Mouse (Mus musculus): Measurements from ENCODE around the gene Pde7b. TPM values are rescaled to one million over a fixed set of nuclear protein-coding genes. Genes with fewer than 3 reads are reported as not detected.
A peak's percentile ranks its signal among the peaks of the same experiment; 100 is the strongest.

Pde7b gene
- total RNA-seq, 2 experiments from 2014 or later: 3.8 to 5.2 TPM

DNA sequence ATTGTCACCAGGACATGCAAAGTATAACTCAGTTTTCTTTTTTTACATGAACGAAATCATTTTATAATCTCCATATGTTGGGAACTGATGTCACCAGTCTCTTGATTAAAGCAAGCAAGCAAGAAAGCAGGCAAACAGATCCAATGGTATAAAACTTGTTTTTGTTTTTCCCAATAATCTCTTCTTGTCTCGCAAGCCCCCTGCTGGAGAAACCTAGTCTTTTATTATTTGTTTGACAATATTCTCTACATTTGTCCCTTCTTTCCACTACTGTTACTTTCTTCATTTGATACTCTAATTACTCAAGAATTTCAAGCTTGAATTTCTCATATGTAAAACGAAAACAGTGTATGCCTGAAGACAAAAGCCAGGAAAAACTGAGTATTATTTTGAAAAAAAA lies 220.1 kb downstream of the Pde7b start:
- no peak for ATAC-seq (ENCODE audit: poor library complexity, severe bottlenecking)

DNA sequence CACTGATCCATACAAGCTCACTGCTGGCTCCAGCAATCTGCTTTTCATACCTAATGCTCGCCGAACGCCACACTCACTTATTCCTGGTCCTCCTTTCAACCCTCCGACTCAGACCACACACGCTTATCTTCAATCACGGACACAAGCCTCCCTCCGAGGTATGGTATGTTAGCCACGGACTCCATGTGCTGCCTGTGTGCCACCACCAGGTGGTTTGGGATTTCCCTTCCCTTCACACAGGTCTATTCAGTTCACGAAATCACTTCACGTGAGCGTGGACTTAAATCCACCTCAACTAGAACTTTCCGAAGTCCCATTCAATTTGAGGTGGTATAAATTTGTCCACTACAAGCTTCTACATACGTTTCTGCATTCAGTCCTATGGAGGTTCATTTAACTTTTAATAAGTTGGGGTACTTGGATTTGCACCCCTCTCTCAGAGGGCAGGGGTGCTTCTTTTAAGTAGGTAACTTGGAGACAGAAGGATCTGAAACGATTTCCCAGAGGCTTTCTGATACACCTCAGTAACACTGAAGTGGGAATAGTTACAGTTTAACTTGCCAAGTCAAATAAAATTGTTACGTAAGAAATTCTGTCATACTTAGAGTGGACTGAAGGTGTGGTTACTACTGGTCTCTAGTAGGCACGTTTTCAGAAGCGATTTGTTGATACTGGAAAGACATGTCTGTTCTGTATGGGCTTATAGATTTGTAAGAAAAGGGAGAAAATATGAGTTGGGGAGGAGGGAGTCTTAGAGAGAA lies 221.4 kb downstream of the Pde7b start:
- no peak for ATAC-seq (ENCODE audit: poor library complexity, severe bottlenecking)

DNA sequence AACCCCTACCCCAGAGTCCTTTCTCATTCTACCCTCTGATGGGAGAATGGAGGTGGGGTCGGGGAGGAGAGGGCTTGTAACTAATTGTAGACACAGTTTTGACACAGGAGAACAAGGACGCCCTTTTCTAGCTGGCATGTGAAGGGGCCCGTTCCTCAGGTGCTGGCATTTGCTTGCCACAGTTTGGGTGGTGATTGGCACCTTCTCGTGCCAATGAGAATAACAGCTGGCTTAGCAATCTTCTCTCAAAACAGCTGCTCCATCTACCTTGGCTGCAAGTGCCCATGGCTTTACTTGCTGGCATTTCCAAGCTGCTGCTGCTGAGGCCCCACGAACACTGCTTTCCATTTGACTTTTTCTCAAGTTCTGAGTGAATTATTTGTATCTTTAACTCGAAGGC lies 223.7 kb downstream of the Pde7b start:
- ATAC-seq (ENCODE audit: poor library complexity, severe bottlenecking): no peak

- peak; percentile 27; the same call in 1 of the 2 replicates for ATAC-seq (ENCODE audit: poor library complexity, severe bottlenecking)
Measured at GRCm38 (mm10) chr10:20495051-20495450, 229.8 kb downstream of the Pde7b start.

DNA sequence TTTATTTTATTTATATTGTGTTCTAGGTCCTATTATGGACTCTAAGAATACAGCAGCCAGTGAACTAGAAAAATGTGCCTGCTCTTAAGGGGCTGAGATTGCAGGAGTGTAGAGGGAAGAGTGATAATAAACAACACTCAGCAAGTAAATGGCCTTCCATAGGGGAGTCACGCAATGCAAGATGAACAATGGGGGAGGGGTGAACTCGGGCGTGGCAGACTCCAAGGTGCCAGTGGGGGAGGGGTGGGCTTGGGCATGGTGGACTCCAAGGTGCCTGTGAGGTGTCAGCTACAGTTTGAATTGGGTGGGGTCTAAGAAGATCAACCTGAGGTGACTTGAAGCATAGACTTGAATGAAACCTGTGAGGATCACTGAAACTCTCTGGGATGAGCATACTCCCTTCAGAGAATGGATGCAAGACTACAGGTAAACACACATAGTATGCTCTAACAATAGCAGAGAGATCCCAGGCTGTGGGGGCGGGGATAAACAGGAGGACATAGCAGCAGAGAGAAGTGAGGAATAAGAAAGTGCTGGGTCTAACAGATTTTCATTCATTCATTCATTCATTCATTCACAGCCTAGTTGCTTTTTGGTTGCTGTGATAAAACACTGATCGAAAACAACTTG lies 230.9 kb downstream of the Pde7b start:
- ATAC-seq (ENCODE audit: poor library complexity, severe bottlenecking): no peak

GRCm38 (mm10) chr10:20492216-20492964 lies 232.5 kb downstream of the Pde7b start:
- ATAC-seq (ENCODE audit: poor library complexity, severe bottlenecking): no peak

DNA sequence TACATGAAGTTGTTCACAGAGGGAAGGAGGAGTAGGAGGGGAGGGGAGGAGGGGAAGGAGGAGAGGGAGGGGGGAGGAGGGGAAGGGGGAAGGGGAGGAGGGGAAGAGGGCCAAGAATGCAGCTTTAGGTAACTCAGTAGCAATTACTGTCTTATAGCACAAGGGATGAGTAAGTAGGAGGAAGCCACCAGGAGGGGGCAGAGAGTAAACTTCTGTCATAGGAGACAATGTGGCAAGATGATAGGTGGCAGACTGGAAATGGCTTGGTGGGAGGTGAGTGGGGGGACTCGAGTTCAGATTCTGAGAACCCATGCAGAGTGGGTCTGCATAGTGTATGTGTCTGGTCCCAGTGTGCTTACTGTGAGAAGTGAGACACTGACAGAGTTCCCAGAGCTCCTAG lies 234.1 kb downstream of the Pde7b start:
- no peak for ATAC-seq (ENCODE audit: poor library complexity, severe bottlenecking)

DNA sequence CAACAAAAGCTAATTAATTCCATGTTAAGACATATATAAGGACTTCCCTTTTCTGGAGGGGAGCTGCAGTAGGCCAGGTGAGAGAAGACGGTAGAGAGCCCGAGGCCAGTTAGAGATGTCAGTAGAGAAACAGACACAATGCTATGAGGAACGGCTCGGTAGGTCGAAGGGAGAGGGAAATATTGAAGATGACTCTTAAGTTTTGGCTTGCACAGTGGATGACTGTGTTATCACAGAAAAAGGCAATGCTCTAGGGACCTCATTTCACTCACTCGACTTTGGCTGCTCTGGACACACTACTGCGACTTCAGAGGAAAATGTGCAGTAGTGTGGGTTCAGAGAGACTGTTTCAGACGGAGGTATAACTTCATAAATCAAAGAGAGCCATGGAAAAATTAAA lies 234.6 kb downstream of the Pde7b start:
- 0 out of 2 replicates have a peak, but pooled peaks have one; percentile 15 for ATAC-seq (ENCODE audit: poor library complexity, severe bottlenecking)

DNA sequence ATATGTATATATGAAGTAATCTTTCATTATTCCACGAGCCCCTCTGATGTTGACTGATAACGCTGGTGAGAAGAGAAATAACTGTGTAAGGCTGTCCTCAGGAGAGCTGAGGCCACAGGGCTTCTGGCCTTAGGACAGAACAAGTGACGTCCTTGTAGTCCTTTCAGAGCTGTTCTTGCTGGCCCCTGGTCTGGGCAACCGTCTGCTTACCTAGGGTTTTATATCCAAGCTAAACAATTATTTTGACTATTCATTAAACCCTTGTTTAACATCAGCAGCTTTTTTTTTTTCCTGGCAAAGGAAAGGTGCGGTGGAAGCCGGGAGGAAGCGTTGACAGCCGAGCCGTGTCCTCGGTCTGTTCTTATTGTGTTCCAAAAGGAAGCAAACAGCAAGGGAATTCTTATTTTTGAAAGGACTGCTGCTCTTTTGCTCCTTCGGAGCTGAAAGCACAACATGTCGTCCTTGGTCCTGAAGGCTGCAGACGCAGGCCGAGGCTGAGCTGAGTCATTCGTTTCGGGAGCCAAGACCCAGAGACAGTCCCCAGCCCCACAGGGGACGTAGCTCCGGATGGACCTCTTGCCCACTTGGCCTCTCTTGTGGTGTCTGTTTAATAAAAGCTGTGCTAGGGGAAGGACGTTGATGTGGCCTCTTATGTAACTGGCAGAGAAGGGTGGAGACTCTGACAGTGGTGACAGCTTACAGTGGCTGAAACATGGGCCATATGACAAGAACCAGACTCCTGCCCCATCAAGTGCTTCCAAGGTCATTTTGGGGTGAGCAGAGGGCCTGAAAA lies 238.2 kb downstream of the Pde7b start:
- ATAC-seq (ENCODE audit: poor library complexity, severe bottlenecking): no peak

DNA sequence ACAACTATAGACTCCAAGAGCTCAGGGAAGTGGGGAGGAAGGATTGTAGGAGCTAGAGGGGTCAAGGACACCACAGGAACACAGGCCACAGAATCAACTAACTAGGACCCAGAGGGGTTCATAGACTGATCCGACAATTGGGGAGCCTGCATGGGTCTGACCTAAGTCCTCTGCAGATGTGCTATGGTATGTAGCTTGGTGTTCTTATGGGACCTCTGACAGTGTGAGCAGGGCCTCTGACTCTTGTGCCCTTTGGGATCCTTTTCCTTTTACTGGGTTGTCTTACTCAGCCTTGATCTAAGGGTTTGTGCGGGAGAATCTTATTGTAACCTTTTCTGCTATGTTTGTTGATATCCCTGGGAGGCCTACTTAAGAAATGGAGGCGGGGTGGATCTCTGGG lies 239.1 kb downstream of the Pde7b start:
- no peak for ATAC-seq (ENCODE audit: poor library complexity, severe bottlenecking)

GRCm38 (mm10) chr10:20479481-20479880 lies 245.4 kb downstream of the Pde7b start:
- ATAC-seq (ENCODE audit: poor library complexity, severe bottlenecking): no peak

DNA sequence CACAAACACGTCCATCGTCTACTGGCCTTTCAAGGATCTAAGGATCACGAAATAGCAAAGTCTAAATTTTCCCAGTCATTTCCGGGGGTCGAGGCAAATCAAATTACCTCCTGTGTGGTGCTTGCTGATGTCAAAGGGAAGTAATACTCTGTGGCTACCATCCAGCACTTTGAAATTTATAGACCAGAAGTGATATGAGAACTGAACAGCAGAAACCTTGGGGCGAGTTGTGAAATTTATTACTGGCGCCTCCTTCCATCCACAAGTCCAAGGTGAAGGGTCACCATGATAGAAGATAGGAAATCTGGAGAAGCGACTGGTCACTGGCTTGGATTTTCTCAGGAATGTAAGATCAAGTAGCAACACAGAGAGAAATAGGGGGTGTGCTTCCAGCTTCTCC lies 246.4 kb downstream of the Pde7b start:
- ATAC-seq (ENCODE audit: poor library complexity, severe bottlenecking): no peak

DNA sequence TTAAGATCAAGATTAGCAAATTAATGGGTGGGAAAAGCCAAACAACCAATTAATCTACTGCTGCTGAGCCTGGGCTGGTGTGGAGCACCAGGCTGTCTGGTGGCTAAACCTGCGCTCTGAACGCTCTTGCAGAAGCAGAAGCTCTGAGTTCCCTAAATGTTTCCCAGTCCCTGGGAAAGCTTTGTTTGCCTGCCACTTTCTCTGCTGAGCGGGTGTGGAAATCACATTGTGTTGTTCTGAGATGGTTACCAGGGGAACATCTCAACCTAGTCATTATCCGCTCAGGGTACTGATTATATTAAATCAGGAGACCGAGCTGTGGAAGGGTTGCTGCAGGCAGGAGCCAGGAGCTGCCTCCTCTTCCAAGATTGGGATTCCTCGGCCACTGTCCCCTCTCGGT lies 250.0 kb downstream of the Pde7b start:
- ATAC-seq (ENCODE audit: poor library complexity, severe bottlenecking): no peak

DNA sequence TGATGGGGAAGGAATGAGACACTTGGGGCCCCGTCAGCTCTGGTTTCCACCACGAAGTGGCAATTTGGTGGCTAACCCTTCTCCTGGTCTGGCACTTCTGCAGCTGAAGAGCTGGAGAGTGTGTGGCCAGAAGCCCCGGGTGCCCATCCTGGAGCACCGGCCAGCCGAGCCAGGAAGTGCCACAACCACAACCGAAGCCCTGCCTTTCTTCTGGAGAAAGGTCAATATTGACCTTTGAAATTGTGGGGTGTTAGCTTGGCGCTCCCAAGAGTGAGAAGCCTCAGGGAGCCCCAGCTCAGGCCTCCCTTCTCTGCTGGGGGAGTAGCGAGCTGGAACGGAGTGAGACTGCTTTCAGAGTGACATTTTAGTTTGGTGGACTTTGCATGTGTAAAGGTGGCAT lies 250.8 kb downstream of the Pde7b start:
- ATAC-seq (ENCODE audit: poor library complexity, severe bottlenecking): no peak

DNA sequence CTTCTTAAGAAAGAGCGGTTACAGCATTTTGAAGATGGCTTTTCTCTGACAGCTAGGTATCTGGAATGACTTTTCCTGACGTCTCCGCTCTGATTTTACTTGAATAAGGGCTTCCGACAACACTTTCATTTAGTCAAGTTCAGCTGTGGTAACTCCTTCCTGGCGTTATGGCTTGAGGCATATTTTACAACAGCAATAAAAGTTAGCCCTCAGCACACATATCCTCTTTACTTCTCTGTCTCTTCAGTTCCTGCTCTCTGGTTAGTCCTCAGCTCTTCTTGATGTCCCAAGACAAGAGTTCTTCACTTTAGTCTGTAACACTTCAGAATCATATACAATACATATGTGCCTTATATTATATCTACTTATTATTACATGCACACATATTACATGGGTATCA lies 251.4 kb downstream of the Pde7b start:
- no peak for ATAC-seq (ENCODE audit: poor library complexity, severe bottlenecking)

- ATAC-seq (ENCODE audit: poor library complexity, severe bottlenecking): no peak
Measured at GRCm38 (mm10) chr10:20472007-20472406, 252.9 kb downstream of the Pde7b start.

DNA sequence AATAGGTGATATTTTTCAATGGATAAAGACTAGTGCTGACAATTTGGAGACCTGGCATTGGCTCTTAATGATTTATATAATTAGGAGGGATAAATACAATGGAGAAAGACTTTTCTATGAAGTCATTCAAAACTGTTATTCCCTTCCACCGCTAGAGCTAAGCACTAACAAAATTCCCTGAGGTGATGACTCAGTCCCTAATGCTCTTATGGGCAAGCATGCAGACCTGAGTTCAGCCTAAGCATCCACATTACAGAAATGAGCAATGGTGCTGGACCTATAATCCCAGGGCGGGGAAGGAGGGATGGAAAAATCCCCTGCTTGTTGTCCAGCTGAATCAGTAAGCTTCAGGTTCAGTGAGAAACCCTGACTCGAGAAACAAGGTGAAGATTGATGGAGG lies 260.2 kb downstream of the Pde7b start:
- no peak for ATAC-seq (ENCODE audit: poor library complexity, severe bottlenecking)

- no peak for ATAC-seq (ENCODE audit: poor library complexity, severe bottlenecking)
Measured at GRCm38 (mm10) chr10:20463941-20464340, 260.9 kb downstream of the Pde7b start.

DNA sequence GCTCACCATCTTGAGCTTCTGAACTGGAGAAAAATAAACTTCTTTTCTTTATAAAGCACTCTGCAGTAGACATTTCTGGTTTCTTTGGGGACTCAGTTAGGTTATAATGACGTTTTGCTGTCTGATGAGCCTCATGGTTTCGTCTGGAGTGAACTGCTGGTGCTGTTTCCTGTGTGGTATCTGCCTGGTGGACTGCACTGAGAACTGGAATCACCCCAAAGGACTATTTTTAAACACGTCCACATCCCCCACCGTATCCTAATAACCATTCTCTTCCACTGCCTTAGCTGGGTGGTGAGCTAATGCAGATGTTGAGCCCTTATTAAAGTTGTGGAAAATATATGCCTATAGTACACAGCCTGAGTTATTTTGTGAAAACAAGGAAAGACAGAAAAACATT lies 262.3 kb downstream of the Pde7b start:
- ATAC-seq (ENCODE audit: poor library complexity, severe bottlenecking): no peak

- no peak for ATAC-seq (ENCODE audit: poor library complexity, severe bottlenecking)
Measured at GRCm38 (mm10) chr10:20459657-20460350, 265.1 kb downstream of the Pde7b start.

Measured in megakaryocyte, adult 5-6 weeks (primary cell).